Mouse (Mus musculus): ENCODE results near the gene Pex5.

DNA sequence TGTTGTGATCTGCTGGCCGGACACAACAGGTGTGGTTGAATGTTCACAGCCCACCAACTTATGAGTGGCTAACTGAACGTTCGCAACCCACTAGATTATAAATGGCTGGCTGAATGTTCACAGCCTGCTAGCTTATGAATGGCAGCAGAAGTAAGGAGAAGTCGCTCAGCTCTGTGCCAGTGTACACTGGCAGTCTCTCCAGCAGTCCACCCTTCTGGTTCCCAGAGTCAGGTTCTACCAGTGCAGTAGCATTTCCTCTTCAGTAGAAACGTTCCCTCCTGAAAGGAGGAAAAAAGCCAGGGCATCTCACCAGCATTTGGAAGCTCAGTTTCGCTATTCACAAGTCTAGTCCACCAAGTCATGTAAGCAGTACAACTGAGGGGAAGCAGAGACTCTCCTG is 10.7 kb upstream of the Pex5 start:
- TF ChIP-seq POLR2A (IDR thresholded peaks at IDR 0.05; ENCODE audit: extremely low read depth, insufficient read depth, low read length) (no peak), CTCF (IDR thresholded peaks at IDR 0.05; ENCODE audit: extremely low read depth, insufficient read depth, low read length) (no peak)

Measured in cortical plate, adult 2 months (tissue).